Mouse (Mus musculus): Measurements from ENCODE around the gene Doc2a.

GRCm38 (mm10) chr7:126817595-126817994 is 29.6 kb upstream of the Doc2a start:
- TF ChIP-seq CTCF (IDR thresholded peaks at IDR 0.05; ENCODE audit: control insufficient read depth, insufficient read depth, insufficient read length): no peak
- TF ChIP-seq USF1 (IDR thresholded peaks at IDR 0.05; ENCODE audit: low read depth): no peak
- TF ChIP-seq MYOD1 (IDR thresholded peaks at IDR 0.05; ENCODE audit: control insufficient read depth, insufficient read length, low read depth): no peak
- no peak for TF ChIP-seq CEBPB (IDR thresholded peaks at IDR 0.05; ENCODE audit: low read depth)
- TF ChIP-seq FOSL1 (IDR thresholded peaks at IDR 0.05; ENCODE audit: insufficient read depth, low read length, poor library complexity, severe bottlenecking): no peak
- no peak for TF ChIP-seq MAX (IDR thresholded peaks at IDR 0.05)
- no peak for TF ChIP-seq MYOG (IDR thresholded peaks at IDR 0.05; ENCODE audit: control insufficient read depth, extremely low read depth, insufficient read length)
